Mouse (Mus musculus) kidney, postnatal 25 days (tissue): ENCODE results near the gene Rtf1.
"Not testable (repeated sequence)": the region's sequence is repeated elsewhere in the genome, so short reads cannot be mapped to it uniquely, and the experiment has no call there.

Experiments
- DNase-seq, 2 experiments: peaks; one replicate each; pipeline ENCODE4 v3.0.0; 2021; ENCODE audit warnings: mixed read lengths in 2 of 2

Gene Rtf1

DNA sequence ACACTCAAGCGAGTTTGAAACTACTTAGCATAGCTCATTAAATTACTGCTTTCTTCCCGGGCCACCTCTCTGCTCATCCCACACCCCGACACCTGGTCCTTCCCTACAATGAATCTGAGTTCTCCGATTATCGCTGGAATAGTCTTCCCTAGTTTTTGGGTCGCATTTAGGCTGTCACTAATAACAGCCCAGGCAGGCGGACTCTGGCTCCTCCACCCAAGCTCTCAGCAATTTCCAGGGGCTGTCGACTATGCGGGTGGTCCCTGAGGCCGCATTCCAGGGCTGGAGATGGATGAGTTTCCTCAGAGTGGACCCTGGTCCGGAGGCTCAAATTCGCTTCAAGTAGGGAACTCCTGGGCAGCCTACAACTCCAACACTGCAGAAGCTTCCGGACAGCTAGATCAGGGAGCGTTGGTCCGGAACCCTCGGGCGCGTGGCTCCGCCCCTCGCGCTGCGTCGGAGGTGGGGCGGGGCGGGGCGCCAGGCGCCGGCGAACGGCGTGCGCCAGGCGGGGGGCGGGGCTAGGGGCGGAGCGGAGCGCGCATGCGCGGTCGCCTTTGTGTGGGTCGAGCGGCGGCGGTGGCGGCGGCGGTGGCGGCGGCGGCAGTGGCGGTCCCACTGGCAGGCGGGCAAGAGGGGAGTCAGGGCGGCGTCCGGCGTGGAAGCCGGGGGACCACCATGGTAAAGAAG is at the start of gene Rtf1:
TSS of gene Rtf1 (plus strand) at position 544 of the 690 bp plus-strand sequence.
- DNase-seq = peak; percentile 96 to 97

- DNase-seq = no peak
These were observed 38.1 kb upstream of the Rtf1 start for GRCm38 (mm10) chr2:119636781-119637180.

GRCm38 (mm10) chr2:119641214-119641912 is 33.5 kb upstream of the Rtf1 start:
- DNase-seq = no peak

GRCm38 (mm10) chr2:119644254-119644653 is 30.6 kb upstream of the Rtf1 start:
- no peak for DNase-seq

DNA sequence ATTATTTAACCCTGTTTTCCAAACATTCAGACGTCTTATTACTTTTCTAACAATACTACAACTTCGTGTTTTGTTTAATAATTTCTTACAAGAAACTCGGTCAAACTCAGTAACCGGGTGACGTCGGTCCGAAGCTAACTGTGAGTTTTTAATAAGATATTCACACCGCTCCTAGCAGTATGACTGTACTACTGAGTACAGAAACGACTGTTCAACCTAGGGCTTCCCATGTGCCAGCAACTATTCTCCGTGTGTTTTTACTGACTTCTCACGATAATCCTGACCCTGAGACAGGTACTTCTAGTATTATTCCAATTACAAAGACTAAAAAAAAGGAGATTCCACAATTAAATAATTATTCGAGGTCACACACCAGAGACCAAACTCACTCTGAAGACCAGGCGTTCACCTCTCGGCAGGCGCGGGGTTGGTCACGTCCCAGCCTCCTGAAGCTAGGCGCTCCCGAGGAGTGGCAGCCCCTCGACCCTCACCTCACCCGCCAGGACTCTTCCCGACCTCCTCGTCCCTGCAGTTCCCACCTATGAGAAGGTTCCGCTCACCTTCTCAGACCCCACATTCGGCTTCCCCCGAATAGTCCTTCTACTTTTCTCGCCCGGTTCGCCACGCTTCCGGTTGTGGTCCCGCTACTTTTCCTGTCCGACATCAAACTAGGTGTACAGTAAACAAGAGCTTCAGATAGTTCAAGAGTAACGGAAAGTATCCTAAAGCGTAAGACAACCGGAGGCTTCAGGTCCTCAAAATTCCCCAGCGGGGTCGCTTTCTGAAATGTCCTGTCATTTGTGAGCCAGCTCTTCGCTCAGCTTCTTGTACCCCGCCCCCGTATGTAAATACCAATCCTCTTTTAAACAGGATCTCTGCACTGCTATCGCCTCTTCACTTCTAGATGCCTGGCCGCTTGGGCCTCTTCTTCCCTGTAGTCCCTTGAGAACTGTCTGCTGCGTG is 12.4 kb upstream of the Rtf1 start, which contains the start of gene Ndufaf1:
TSS of gene Ndufaf1 (minus strand) at position 608 of the 963 bp plus-strand sequence.
- peak; percentile 82 to 87 for DNase-seq

DNA sequence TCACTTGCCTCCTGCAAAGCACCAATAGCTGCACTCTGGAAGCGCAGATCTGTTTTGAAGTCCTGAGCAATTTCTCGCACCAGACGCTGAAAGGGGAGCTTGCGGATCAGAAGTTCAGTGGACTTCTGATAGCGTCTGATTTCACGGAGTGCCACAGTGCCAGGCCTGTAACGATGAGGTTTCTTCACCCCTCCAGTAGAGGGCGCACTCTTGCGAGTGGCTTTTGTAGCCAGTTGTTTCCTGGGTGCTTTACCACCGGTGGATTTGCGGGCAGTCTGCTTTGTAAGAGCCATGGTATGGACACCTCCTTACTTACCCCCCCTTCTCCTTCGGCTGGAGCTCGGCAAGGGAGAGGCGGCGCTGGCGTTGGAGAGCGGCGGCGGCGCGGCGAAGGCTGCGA is 9.1 kb upstream of the Rtf1 start:
- not testable (repeated sequence) for DNase-seq

GRCm38 (mm10) chr2:119669010-119669409 is 5.9 kb upstream of the Rtf1 start:
- peak; percentile 17 to 32 for DNase-seq

- peak in 1 of 2 experiments; percentile 32 for DNase-seq
These were observed 432 bp downstream of the Rtf1 start for GRCm38 (mm10) chr2:119675215-119675784.

- DNase-seq = no peak
These were observed 963 bp downstream of the Rtf1 start for GRCm38 (mm10) chr2:119675831-119676230.

DNA sequence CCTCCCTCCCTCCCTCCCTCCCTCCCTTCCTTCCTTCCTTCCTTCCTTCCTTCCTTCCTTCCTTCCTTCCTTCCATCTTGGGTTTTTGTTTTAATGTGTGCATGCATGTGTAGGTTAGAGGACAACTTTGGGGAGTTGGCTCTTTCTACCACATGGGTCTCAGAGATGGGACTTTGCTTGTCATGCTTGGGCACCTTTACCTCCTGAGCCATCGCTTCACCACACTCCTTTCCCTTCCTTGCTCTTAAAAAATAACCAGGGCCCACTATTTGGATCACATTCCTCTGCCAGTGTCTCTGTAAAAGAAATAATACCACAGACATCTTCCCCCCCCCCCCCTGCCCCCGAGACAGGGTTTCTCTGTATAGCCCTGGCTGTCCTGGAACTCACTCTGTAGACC is 8.8 kb downstream of the Rtf1 start:
- peak; percentile 15 to 60 for DNase-seq

DNA sequence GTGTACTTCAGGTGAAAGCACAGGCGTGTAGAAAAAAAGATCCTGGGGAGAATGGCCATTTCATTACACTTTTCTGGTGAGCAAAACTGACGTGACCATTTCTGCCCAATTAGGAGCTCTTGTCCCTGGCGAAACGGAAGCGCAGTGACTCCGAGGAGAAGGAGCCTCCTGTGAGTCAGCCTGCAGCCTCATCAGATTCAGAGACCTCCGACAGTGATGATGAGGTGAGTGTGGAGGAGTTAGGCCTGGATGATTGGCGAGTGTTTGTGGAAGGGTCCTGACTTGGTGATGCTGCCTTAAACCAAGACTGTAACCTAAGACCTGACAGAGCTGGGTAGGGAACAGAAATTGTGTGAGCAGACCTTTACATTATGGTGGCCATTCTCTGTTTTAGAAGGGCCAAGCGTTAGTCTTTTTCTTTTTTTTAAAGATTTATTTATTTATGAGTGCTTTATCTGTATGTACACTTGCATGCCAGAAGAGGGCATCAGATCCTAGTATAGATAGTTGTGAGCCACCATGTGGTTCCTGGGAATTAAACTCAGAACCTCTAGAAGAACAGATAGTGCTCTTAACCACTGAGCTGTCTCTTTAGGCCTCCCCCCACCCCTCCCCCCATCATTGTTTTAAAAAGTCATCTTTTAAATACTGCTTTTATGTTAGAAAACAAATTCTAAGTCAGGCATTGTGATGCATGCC is 17.3 kb downstream of the Rtf1 start:
- no peak for DNase-seq

DNA sequence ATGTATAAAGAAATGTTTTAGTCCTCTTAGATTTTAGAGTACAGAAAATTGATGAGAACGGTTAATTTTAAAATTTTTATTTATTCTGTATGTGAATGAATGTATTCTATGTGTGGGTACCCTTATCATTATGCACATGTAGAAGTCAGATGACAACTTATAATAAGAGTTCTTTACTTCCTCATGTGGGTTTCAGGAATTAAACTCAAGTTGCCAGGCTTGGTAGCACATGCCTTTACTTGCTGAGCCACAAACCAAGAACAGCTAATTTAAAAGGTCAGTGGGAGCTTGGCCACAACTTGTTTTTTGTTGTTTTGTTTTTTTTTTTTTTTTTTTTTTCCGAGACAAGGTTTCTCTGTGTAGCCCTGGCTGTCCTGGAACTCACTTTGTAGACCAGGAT is 20.0 kb downstream of the Rtf1 start:
- no peak for DNase-seq

DNA sequence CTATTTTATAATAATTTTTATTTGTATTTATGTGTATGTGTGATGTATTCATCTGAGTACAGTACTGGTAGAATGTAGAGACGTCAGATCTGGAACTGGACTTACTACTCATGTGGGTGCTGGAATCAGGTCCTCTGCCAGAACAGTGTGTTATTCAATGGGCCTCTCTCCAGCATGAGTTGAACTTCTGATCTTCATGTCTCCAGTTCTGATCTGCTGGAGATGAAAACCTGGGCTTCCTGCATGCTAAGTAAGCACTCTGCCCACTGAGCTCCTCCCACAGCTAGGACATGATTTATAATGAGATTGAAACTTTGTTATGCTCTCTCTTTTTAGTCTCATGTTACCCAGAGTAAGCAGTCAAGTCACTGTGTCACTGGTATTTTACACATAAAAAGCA is 21.2 kb downstream of the Rtf1 start:
- DNase-seq = peak in 1 of 2 experiments; percentile 9

- DNase-seq = no peak
These were observed 23.6 kb downstream of the Rtf1 start for GRCm38 (mm10) chr2:119698472-119698871.

DNA sequence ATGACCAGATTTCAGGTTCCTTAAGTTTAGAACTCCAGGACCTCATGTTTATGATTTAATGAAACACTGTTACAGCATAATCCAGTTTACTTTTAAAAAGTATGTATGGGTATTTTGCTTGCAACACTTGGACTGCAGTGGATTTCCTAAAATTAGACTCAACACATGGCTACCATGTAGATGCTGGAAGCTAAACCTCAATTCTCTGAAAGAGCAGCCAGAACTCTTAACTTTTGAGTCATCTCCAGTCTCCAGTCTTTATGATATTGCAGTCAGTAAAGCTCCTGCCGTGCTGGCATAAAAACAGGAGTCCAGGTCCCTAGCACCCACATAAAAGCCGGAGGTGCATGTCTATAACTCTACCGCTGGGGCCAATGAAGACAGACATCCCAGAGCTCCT is 25.1 kb downstream of the Rtf1 start:
- no peak for DNase-seq

- DNase-seq = no peak
These were observed 28.3 kb downstream of the Rtf1 start for GRCm38 (mm10) chr2:119703171-119703570.

- no peak for DNase-seq
These were observed 32.8 kb downstream of the Rtf1 start for GRCm38 (mm10) chr2:119707676-119708075.

DNA sequence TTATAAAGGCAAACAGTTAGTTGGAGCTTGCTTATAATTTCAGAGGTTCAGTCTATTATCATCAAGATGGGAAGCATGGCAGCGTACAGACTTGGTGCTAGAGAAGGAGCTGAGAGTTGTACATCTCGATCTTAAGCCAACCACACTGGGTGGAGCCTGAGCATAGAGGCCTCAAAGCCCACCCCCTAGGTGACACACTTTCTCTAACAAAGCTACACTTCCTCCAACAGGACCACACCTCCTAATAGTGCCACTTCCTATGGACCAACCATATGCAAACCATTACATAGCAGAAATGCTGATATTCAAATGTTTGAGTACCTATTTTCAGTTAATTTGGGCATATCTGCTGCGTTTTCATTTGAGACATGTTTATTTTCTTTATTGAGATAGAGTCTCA is 35.1 kb downstream of the Rtf1 start:
- no peak for DNase-seq

DNA sequence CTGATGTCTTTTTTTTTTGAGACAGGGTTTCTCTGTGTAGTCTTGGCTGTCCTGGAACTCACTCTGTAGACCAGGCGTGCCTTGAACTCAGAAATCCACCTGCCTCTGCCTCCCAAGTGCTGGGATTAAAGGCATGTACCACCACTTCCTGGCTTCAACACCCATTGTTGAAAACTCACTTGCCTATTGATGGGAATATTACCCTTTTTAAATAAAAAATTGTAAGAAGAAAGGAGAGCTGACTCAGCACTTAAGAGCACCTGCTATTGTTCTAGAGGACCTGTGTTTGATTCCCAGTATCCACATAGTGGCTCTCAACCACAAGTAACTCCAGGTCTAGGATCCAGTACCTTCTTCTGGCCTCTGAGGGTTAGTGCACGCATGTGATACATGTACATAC is 41.0 kb downstream of the Rtf1 start:
- DNase-seq = not testable (repeated sequence)

- DNase-seq = no peak
These were observed 46.2 kb downstream of the Rtf1 start for GRCm38 (mm10) chr2:119721070-119721469.

DNA sequence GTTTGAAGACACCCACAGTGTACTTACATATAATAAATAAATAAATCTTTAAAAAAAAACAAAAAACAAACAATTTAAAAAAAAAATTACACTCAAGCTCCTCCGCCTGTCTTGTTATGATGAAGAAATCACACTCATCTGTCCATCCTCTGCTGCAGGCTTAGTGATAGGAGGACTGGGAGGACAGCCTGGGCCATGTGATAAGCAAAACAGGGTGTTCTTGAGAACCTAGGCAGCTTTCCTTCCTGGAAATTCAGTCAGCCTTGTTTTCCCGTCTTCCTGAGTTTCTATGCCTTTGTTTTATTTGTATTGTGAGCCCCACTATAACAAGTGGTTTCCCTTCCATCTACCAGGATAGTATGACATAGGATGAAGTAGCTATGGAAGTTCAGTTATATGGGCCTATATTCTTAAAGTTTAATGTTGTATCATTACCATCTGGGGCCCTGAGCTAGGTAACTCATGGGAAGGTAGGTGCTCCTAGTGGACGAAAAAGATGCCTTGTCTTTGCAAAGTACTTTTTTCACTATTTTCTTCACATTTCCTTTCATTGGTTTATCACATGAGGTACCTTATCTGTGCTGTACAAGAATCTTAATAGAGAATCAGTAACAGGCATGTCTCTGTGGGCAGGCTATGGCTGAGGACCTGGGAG is 53.0 kb downstream of the Rtf1 start:
- no peak for DNase-seq

DNA sequence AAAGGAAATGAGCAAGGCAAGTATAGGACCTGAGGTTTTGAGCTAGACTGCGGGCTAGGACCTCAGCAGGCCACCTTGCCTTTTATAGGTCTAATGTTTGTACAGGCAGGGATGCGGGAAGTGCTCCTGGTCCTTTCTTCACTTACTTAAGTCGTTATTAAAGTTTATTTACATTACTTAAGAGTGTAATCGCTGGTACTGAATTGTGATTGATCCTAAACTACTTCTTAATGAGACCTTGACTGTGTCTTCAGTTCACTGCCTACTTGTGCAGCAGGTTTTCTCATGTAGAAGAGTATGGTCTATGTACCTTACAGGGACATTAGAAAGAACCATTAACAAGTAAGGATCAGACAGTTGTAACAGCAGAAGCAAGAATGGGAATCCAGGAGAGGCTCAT is 55.9 kb downstream of the Rtf1 start:
- DNase-seq = no peak
